Mouse (Mus musculus) midbrain, postnatal 0 days (tissue): ENCODE results near the gene Afap1. TPM values are rescaled to one million over a fixed set of nuclear protein-coding genes. Genes with fewer than 3 reads are reported as not detected.

Experiments used
- ATAC-seq: fragments of 200-750 bp; cut with Nextera tagmentation; 2 replicates; pipeline ENCODE4 v1.8.0; 2017; ENCODE audit warnings: moderate number of reproducible peaks, mild to moderate bottlenecking, moderate TSS enrichment, moderate library complexity; ENCODE audit not compliant: low FRiP score
- DNase-seq: peaks from one replicate; pipeline ENCODE4 v3.0.0-alpha.2; 2015; ENCODE audit warnings: low spot score
- H3K27ac ChIP-seq: fragments of 300-500 bp; sonication (generic); 2 replicates; pipeline ENCODE4 v1.5.1; 2014; ENCODE audit warnings: low read depth, mild to moderate bottlenecking, low read length, mixed read lengths
- H3K27me3 ChIP-seq: fragments of 300-500 bp; sonication (generic); 2 replicates; pipeline ENCODE4 v1.6.1; 2014; ENCODE audit warnings: low read length, control low read depth, mixed read lengths; ENCODE audit not compliant: insufficient read depth
- H3K36me3 ChIP-seq: fragments of 300-500 bp; sonication (generic); 2 replicates; pipeline ENCODE4 v1.6.1; 2014; ENCODE audit warnings: low read length, control low read depth, mixed read lengths; ENCODE audit not compliant: insufficient read depth
- H3K4me1 ChIP-seq: fragments of 300-500 bp; sonication (generic); 2 replicates; pipeline ENCODE4 v1.6.1; 2014; ENCODE audit warnings: mild to moderate bottlenecking, control low read depth, antibody characterized with exemption, low read length, mixed read lengths; ENCODE audit not compliant: insufficient read depth
- H3K4me2 ChIP-seq: fragments of 300-500 bp; sonication (generic); 2 replicates; pipeline ENCODE4 v1.6.1; 2014; ENCODE audit warnings: low read depth, mild to moderate bottlenecking, low read length, mixed read lengths; ENCODE audit not compliant: poor library complexity, severe bottlenecking
- H3K4me3 ChIP-seq: fragments of 300-500 bp; sonication (generic); 2 replicates; pipeline ENCODE4 v1.5.1; 2014; ENCODE audit warnings: low read depth, mild to moderate bottlenecking, low read length, moderate library complexity
- H3K9ac ChIP-seq: fragments of 300-500 bp; sonication (generic); replicated peaks from 2 replicates; pipeline ENCODE4 v1.6.1; 2014; ENCODE audit warnings: mild to moderate bottlenecking, low read length, moderate library complexity, mixed read lengths; ENCODE audit not compliant: poor library complexity, severe bottlenecking
- H3K9me3 ChIP-seq: fragments of 300-500 bp; sonication (generic); 2 replicates; pipeline ENCODE4 v1.6.1; 2016; ENCODE audit warnings: low read length, control low read depth
- CTCF ChIP-seq: IDR thresholded peaks from 2 replicates; pipeline ENCODE4 v1.5.1; 2016; ENCODE audit warnings: antibody characterized with exemption, mild to moderate bottlenecking
- WGBS: fragments of 180-500 bp; shearing (Covaris S2); extraction: QIAGEN DNeasy Blood & Tissue Kit; methylation state at CpG from one replicate; pipeline ENCODE4 v1.1.7; 2014; 5-methylcytosine and 5-hydroxymethylcytosine counted together
- polyA plus RNA-seq: library from polyadenylated mRNA; unstranded; fragments of >200 nt; fragmentation: Nextera tagmentation; extraction: Ambion mirVana; gene quantifications from 2 replicates; pipeline ENCODE4 v1.2.1, GENCODE M21; 2015
- total RNA-seq: library from RNA; depleted of rRNA; stranded (reverse); fragments of >200 nt; gene quantifications from 2 replicates; pipeline ENCODE4 v1.2.3, GENCODE M21; 2014

Afap1 gene
- total and polyA plus RNA-seq, 2 experiments from 2014 or later, result 43.8 to 80.9 TPM

- Histone ChIP-seq H3K36me3 (peaks cover 40% of the 10 kb centered on the region), H3K27me3 (no peaks in the 10 kb centered on the region), H3K9ac (no peak overlapping the region), H3K4me2 (no peak overlapping the region), H3K27ac (no peak overlapping the region), H3K9me3 (no peaks in the 10 kb centered on the region), H3K4me1 (no peaks in the 10 kb centered on the region), H3K4me3 (no peak overlapping the region)
- no peak for ATAC-seq
- DNase-seq, result no peak
- TF ChIP-seq CTCF, result no peak
- 92% methylated on average over 8 of the region's 8 CpGs for WGBS
Observed at GRCm38 (mm10) chr5:35988085-35988484, 95.0 kb downstream of the Afap1 start.

GRCm38 (mm10) chr5:35989506-35989905, 96.4 kb downstream of the Afap1 start:
- no peak for ATAC-seq
- no peak overlapping the region for H3K4me3 ChIP-seq

GRCm38 (mm10) chr5:35989986-35990735, 97.0 kb downstream of the Afap1 start:
- DNase-seq (no peak), ATAC-seq (no peak)
- Histone ChIP-seq H3K36me3 (peaks cover 45% of the 10 kb centered on the region), H3K27ac (no peak overlapping the region), H3K4me2 (no peak overlapping the region), H3K9ac (no peak overlapping the region), H3K4me1 (no peaks in the 10 kb centered on the region), H3K9me3 (no peaks in the 10 kb centered on the region), H3K4me3 (no peak overlapping the region), H3K27me3 (no peaks in the 10 kb centered on the region)
- 80% methylated on average over 11 of the region's 11 CpGs for WGBS
- no peak for TF ChIP-seq CTCF

More at GRCm38 (mm10) chr5:35989506-35989905, 96.4 kb downstream of the Afap1 start:
- H3K27me3 ChIP-seq, result no peaks in the 10 kb centered on the region
- H3K27ac ChIP-seq, result no peak overlapping the region
- 71% methylated on average over 6 of the region's 6 CpGs for WGBS
- no peaks in the 10 kb centered on the region for H3K9me3 ChIP-seq
- peaks cover 48% of the 10 kb centered on the region for H3K36me3 ChIP-seq
- no peak overlapping the region for H3K4me2 ChIP-seq
- no peak for DNase-seq
- no peak overlapping the region for H3K9ac ChIP-seq
- no peak for TF ChIP-seq CTCF
- no peaks in the 10 kb centered on the region for H3K4me1 ChIP-seq

GRCm38 (mm10) chr5:36003797-36004196, 110.7 kb downstream of the Afap1 start:
- H3K4me2 ChIP-seq, result no peak overlapping the region
- no peak overlapping the region for H3K27ac ChIP-seq
- peaks cover 40% of the 10 kb centered on the region for H3K36me3 ChIP-seq
- no peak for DNase-seq
- WGBS, result 88% methylated on average over 10 of the region's 10 CpGs
- no peak for ATAC-seq
- H3K9me3 ChIP-seq, result no peaks in the 10 kb centered on the region
- H3K27me3 ChIP-seq, result no peaks in the 10 kb centered on the region
- H3K4me1 ChIP-seq, result no peaks in the 10 kb centered on the region
- no peak for TF ChIP-seq CTCF
- no peak overlapping the region for H3K4me3 ChIP-seq
- H3K9ac ChIP-seq, result no peak overlapping the region

GRCm38 (mm10) chr5:36006106-36006505, 113.0 kb downstream of the Afap1 start:
- H3K36me3 ChIP-seq, result peaks cover 19% of the 10 kb centered on the region
- ATAC-seq (no peak), DNase-seq (no peak)
- no peaks in the 10 kb centered on the region for H3K4me1 ChIP-seq
- no peak overlapping the region for H3K9ac ChIP-seq
- no peak overlapping the region for H3K27ac ChIP-seq
- WGBS, result 86% methylated on average over 8 of the region's 8 CpGs
- no peak for TF ChIP-seq CTCF
- H3K4me2 ChIP-seq, result no peak overlapping the region
- no peaks in the 10 kb centered on the region for H3K27me3 ChIP-seq
- no peaks in the 10 kb centered on the region for H3K9me3 ChIP-seq
- no peak overlapping the region for H3K4me3 ChIP-seq

- H3K9me3 ChIP-seq, result no peaks in the 10 kb centered on the region
- DNase-seq (no peak), ATAC-seq (no peak)
- no peak overlapping the region for H3K27ac ChIP-seq
- no peak overlapping the region for H3K9ac ChIP-seq
- 83% methylated on average over 5 of the region's 5 CpGs for WGBS
- peaks cover 15% of the 10 kb centered on the region for H3K36me3 ChIP-seq
- H3K4me1 ChIP-seq, result no peaks in the 10 kb centered on the region
- no peak for TF ChIP-seq CTCF
- no peak overlapping the region for H3K4me2 ChIP-seq
- no peak overlapping the region for H3K4me3 ChIP-seq
- H3K27me3 ChIP-seq, result no peaks in the 10 kb centered on the region
Observed at GRCm38 (mm10) chr5:36006586-36006985, 113.5 kb downstream of the Afap1 start.
